Mouse (Mus musculus) MEL (cell line): Measurements from ENCODE around the gene Fat3. TPM values are rescaled to one million over a fixed set of nuclear protein-coding genes. Genes with fewer than 3 reads are reported as not detected.

Source experiments
- DNase-seq: peaks from one replicate; pipeline ENCODE4 v3.0.0; 2011; ENCODE audit warnings: low read depth, low spot score
- H3K27ac ChIP-seq: 2 replicates; pipeline ENCODE4 v1.5.1; 2012; ENCODE audit warnings: low read depth, mild to moderate bottlenecking, control low read depth, low read length, moderate library complexity; ENCODE audit not compliant: control insufficient read depth
- H3K27me3 ChIP-seq, 2 experiments: fragments of 150-350 bp in 1 of 2; sonication (generic) in 1 of 2; 2 replicates each; pipeline ENCODE4 v1.6.1; 2012; ENCODE audit warnings: low read length in 2 of 2, mild to moderate bottlenecking in 2 of 2, improper control_type of control experiment in 1 of 2, moderate library complexity in 1 of 2; ENCODE audit not compliant: insufficient read depth in 2 of 2, control insufficient read depth in 1 of 2
- H3K36me3 ChIP-seq, 2 experiments: 2 replicates each; pipeline ENCODE4 v1.6.1; 2012 to 2014; ENCODE audit warnings: low read length in 2 of 2, improper control_type of control experiment in 1 of 2, inconsistent platforms in 1 of 2, mild to moderate bottlenecking in 1 of 2; ENCODE audit not compliant: insufficient read depth in 2 of 2, control insufficient read depth in 1 of 2
- H3K4me1 ChIP-seq, 2 experiments: fragments of 150-350 bp in 1 of 2; sonication (generic) in 1 of 2; 2 replicates each; pipeline ENCODE4 v1.6.1; 2012; ENCODE audit warnings: low read length in 2 of 2, improper control_type of control experiment in 1 of 2, mild to moderate bottlenecking in 1 of 2; ENCODE audit not compliant: insufficient read depth in 2 of 2, control insufficient read depth in 1 of 2
- H3K4me3 ChIP-seq, 2 experiments: fragments of 150-350 bp in 1 of 2; sonication (generic) in 1 of 2; 2 replicates each; pipeline ENCODE4 v1.5.1; 2012; ENCODE audit warnings: low read depth in 2 of 2, low read length in 2 of 2, mild to moderate bottlenecking in 2 of 2, moderate library complexity in 2 of 2, control low read depth in 1 of 2, improper control_type of control experiment in 1 of 2; ENCODE audit not compliant: control insufficient read depth in 1 of 2, insufficient read depth in 1 of 2
- H3K79me2 ChIP-seq: 2 replicates; pipeline ENCODE4 v1.6.1; 2012; ENCODE audit warnings: mild to moderate bottlenecking, low read length, moderate library complexity; ENCODE audit not compliant: control insufficient read depth, poor library complexity, insufficient read depth
- H3K9ac ChIP-seq: 2 replicates; pipeline ENCODE4 v1.6.1; 2012; ENCODE audit warnings: low read depth, mild to moderate bottlenecking, control low read depth, low read length, moderate library complexity; ENCODE audit not compliant: control insufficient read depth, poor library complexity, severe bottlenecking
- H3K9me3 ChIP-seq: fragments of 150-350 bp; sonication (generic); replicated peaks from 2 replicates; pipeline ENCODE4 v1.6.1; 2012; ENCODE audit warnings: mild to moderate bottlenecking, low read length, improper control_type of control experiment, moderate library complexity; ENCODE audit not compliant: insufficient read depth
- BHLHE40 ChIP-seq: IDR thresholded peaks from 2 replicates; pipeline ENCODE4 v1.6.1; 2012; ENCODE audit warnings: low read depth, mild to moderate bottlenecking, inconsistent platforms, low read length, improper control_type of control experiment, borderline replicate concordance
- E2F4 ChIP-seq: IDR thresholded peaks from 2 replicates; pipeline ENCODE4 v1.6.1; 2011; ENCODE audit warnings: low read depth, low read length, improper control_type of control experiment, borderline replicate concordance
- EP300 ChIP-seq, 2 experiments: IDR thresholded peaks; 2 replicates each; pipeline ENCODE4 v1.6.1; 2011; ENCODE audit warnings: improper control_type of control experiment in 2 of 2, low read length in 2 of 2, low read depth in 1 of 2, mild to moderate bottlenecking in 1 of 2
- GATA1 ChIP-seq: IDR thresholded peaks from 2 replicates; pipeline ENCODE4 v1.6.1; 2011; ENCODE audit warnings: low read depth, low read length, improper control_type of control experiment
- JUND ChIP-seq: IDR thresholded peaks from 2 replicates; pipeline ENCODE4 v1.6.1; 2011; ENCODE audit warnings: low read depth, mild to moderate bottlenecking, improper control_type of control experiment, low read length
- MAX ChIP-seq: IDR thresholded peaks from 2 replicates; pipeline ENCODE4 v1.6.1; 2011; ENCODE audit warnings: low read length, improper control_type of control experiment
- MXI1 ChIP-seq: IDR thresholded peaks from 2 replicates; pipeline ENCODE4 v1.6.1; 2011; ENCODE audit warnings: mild to moderate bottlenecking, low read depth, low read length, improper control_type of control experiment
- MYB ChIP-seq: IDR thresholded peaks from 2 replicates; pipeline ENCODE4 v1.6.1; 2011; ENCODE audit warnings: mild to moderate bottlenecking, low read depth, low read length, improper control_type of control experiment
- NELFE ChIP-seq: IDR thresholded peaks from 2 replicates; pipeline ENCODE4 v1.6.1; 2011; ENCODE audit warnings: low read depth, low read length, improper control_type of control experiment
- RAD21 ChIP-seq: IDR thresholded peaks from 2 replicates; pipeline ENCODE4 v1.6.1; 2011; ENCODE audit warnings: mild to moderate bottlenecking, low read depth, low read length, improper control_type of control experiment
- RCOR1 ChIP-seq: IDR thresholded peaks from 2 replicates; pipeline ENCODE4 v1.6.1; 2012; ENCODE audit warnings: low read depth, mild to moderate bottlenecking, inconsistent platforms, low read length, improper control_type of control experiment
- SIN3A ChIP-seq: IDR thresholded peaks from 2 replicates; pipeline ENCODE4 v1.6.1; 2012; ENCODE audit warnings: low read length, improper control_type of control experiment, inconsistent platforms
- SMC3 ChIP-seq: IDR thresholded peaks from 2 replicates; pipeline ENCODE4 v1.6.1; 2011; ENCODE audit warnings: low read depth, low read length, improper control_type of control experiment
- TAL1 ChIP-seq: IDR thresholded peaks from 2 replicates; pipeline ENCODE4 v1.6.1; 2012; ENCODE audit warnings: mild to moderate bottlenecking, inconsistent platforms, low read length, moderate library complexity, mixed read lengths
- TBP ChIP-seq: IDR thresholded peaks from 2 replicates; pipeline ENCODE4 v1.8.0; 2011; ENCODE audit warnings: low read depth, low read length, improper control_type of control experiment
- UBTF ChIP-seq: IDR thresholded peaks from 2 replicates; pipeline ENCODE4 v1.6.1; 2012; ENCODE audit warnings: low read depth, mild to moderate bottlenecking, inconsistent platforms, low read length, improper control_type of control experiment, moderate library complexity, borderline replicate concordance; ENCODE audit not compliant: insufficient read depth
- ZC3H11A ChIP-seq: IDR thresholded peaks from 2 replicates; pipeline ENCODE4 v1.6.1; 2012; ENCODE audit warnings: low read depth, mild to moderate bottlenecking, inconsistent platforms, low read length, improper control_type of control experiment
- ZMIZ1 ChIP-seq: IDR thresholded peaks from 2 replicates; pipeline ENCODE4 v1.6.1; 2012; ENCODE audit warnings: low read depth, mild to moderate bottlenecking, inconsistent platforms, low read length, improper control_type of control experiment, moderate library complexity
- polyA plus RNA-seq, 2 experiments: library from polyadenylated mRNA; stranded (reverse) in 1 of 2; unstranded in 1 of 2; fragments of >175 nt in 1 of 2; fragments of >200 nt in 1 of 2; gene quantifications; 2 replicates each; pipeline versions ENCODE4 v1.2.1 to v1.2.4; 2012; ENCODE audit warnings: low replicate concordance in 2 of 2, low read depth in 1 of 2; ENCODE audit not compliant: insufficient read length in 2 of 2, insufficient read depth in 1 of 2, missing spikeins in 1 of 2
- total RNA-seq: library from RNA; depleted of rRNA; stranded (reverse); fragments of 300-350 nt; gene quantifications from 2 replicates; pipeline ENCODE4 v1.2.3, GENCODE M21; 2012

Fat3 gene
- total and polyA plus RNA-seq, 3 experiments, result 1.5 to 1.8 TPM; not detected in 1

GRCm38 (mm10) chr9:15944182-15944581 lies 556.9 kb downstream of the Fat3 start:
- no peak for DNase-seq
- H3K27me3 ChIP-seq, result no peaks in the 10 kb centered on the region
- no peak overlapping the region for H3K27ac ChIP-seq
- H3K4me1 ChIP-seq, result peaks cover 30 to 39% of the 10 kb centered on the region in 2 experiments
- H3K36me3 ChIP-seq, result peaks cover 0 to 53% of the 10 kb centered on the region in 2 experiments; a peak in 2 of 4 replicates
- TF ChIP-seq ZMIZ1 (no peak), ZC3H11A (no peak), JUND (no peak), BHLHE40 (no peak), E2F4 (no peak), RAD21 (no peak), UBTF (no peak), EP300 (IDR thresholded peaks at IDR 0.05; ENCODE audit: low read depth in 1 of 2, low read length in 2 of 2) (no peak), RCOR1 (no peak), TBP (no peak), MAX (no peak), NELFE (no peak), GATA1 (no peak), SIN3A (no peak), MXI1 (no peak)
- TF ChIP-seq, all 39 proteins: peak for 0
- no peak overlapping the region for H3K4me3 ChIP-seq
- H3K79me2 ChIP-seq, result no peaks in the 10 kb centered on the region
- no peak overlapping the region for H3K9ac ChIP-seq
- H3K9me3 ChIP-seq, result no peaks in the 10 kb centered on the region

GRCm38 (mm10) chr9:15943486-15944153 lies 557.5 kb downstream of the Fat3 start:
- DNase-seq, result peak; percentile 81
- Histone ChIP-seq H3K4me1 (peaks cover 29 to 39% of the 10 kb centered on the region in 2 experiments), H3K9ac (no peak overlapping the region; the same call in 1 of the 2 replicates), H3K27ac (peak overlapping the region; percentile 67), H3K4me3 (no peak overlapping the region)
- TF ChIP-seq SIN3A (no peak), MYB (no peak), GATA1 (peak; percentile 95), SMC3 (no peak), UBTF (0 out of 2 replicates have a peak, but pooled peaks have one; percentile 60), TBP (peak; percentile 58; the same call in 1 of the 2 replicates), TAL1 (peak; percentile 36; the same call in 1 of the 2 replicates)
- TF ChIP-seq, all 39 proteins: peak for 4
- Histone ChIP-seq H3K79me2 (no peaks in the 10 kb centered on the region), H3K27me3 (no peaks in the 10 kb centered on the region), H3K36me3 (peaks cover 0 to 55% of the 10 kb centered on the region in 2 experiments; a peak in 2 of 4 replicates), H3K9me3 (no peaks in the 10 kb centered on the region)
